Mouse (Mus musculus): ENCODE measurements around the gene Htr5a.

The Htr5a gene

DNA sequence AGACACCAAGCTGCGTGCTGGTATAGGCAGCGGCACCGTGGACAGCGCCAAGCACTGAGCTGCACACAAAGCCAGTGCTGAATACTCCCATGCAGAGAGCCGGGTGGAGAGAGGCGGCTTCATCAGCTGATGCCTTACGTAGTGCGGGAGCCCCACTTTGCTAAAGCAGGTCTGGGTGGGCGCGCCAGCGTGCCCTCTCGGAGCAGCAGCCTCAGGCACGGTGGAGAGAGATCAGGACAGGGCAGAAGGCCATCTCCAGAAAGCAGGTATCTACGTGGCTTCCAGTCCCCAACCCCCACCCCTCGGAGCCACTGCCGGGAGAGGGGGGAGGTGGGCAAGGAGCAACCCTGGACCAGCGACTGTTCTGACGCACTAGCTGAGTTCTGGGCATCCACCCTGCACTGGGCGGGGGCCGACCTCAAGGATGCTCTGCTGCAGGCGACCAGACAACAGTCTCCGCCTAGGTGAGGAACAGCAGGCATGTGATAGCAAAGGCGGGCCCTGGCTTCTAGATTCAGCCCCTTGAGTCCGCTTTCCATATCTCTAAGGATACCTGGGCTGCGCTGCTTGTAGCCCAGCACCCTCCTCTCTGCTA is at the start of gene Htr5a:
Gene Htr5a (plus strand): TSS at position 449 of the 595 bp plus-strand sequence.
- DNase-seq, result peak; percentile 88

DNA sequence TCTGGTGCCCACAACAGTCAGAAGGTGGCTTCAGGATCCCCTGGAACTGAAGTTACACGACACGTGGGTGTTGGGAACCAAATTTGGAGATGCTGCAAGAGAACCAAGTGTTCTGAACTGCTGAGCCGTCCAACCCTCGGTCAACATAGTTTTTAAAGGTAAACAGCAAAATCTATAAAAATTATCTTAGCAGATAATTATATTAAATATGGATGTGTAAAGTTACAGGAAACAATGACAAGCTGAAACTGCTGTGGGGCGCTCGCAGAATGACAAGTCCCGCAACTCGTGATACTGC is 49.8 kb upstream of the Htr5a start:
- DNase-seq, result no peak

DNA sequence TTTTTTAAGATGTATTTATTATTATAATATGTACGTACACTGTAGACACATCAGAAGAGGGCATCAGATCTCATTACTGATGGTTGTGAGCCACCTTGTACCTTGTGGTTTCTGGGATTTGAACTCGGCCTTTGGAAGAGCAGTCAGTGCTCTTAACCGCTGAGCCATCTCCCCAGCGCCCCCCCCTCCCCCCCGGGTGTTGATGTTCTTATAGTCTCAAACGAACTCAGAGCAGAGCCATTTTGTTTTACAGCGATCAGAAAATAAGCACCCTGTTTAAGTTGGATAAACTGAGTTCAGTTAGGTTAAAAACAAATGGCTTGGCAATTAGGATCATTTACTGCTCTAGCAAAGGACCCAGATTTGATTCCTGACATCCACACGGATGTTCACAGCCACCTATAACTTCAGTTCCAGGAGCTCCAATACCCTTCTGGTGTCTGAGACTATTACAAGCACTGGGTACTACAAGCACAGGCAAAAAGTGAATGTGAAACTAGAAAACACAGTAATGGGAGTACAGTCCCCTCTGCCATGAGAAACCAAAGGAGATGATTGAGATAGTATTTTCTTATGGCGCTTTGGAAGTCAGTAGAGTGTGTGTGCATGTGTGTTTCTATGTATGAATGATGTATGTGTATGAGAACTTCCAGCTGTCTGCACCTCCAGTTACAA is 49.3 kb upstream of the Htr5a start:
- DNase-seq, result peak; percentile 70

DNA sequence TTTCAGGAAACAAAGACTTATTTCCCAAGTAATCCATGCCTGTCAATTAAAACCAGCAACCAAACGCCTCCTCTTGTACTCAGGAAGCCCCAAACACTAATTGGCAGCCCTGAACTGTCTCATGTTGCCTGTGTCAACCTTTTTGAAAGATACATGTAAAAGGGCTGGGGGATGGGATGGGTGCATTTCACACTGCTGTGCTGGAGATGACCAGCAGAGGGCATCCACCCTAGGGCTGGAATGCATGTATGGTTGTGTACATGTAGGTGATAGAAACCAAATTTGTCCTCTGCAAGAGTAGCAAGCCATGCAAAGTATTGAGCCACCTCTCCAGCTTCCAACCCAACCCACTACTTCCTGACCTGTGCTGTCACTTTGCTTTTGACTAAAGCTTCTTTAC is 48.0 kb upstream of the Htr5a start:
- DNase-seq, result peak; percentile 95

DNA sequence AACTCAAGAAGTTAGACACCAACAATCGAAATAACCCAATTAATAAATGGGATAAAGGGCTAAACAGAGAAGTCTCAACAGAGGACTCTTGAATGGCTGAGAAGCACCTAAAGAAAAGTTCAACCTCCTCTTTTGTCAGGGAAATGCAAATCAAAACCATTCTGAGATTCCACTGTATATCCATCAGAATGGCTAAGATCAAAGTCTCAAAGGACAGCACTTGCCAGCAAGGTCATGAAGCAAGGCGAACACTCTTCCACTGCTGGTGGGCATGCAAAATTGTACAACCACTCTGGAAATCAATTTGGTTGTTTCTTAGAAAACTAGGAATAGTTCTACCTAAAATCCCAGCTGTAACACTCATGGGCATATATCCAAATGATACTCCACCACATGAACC is 27.7 kb upstream of the Htr5a start:
- no peak for DNase-seq

DNA sequence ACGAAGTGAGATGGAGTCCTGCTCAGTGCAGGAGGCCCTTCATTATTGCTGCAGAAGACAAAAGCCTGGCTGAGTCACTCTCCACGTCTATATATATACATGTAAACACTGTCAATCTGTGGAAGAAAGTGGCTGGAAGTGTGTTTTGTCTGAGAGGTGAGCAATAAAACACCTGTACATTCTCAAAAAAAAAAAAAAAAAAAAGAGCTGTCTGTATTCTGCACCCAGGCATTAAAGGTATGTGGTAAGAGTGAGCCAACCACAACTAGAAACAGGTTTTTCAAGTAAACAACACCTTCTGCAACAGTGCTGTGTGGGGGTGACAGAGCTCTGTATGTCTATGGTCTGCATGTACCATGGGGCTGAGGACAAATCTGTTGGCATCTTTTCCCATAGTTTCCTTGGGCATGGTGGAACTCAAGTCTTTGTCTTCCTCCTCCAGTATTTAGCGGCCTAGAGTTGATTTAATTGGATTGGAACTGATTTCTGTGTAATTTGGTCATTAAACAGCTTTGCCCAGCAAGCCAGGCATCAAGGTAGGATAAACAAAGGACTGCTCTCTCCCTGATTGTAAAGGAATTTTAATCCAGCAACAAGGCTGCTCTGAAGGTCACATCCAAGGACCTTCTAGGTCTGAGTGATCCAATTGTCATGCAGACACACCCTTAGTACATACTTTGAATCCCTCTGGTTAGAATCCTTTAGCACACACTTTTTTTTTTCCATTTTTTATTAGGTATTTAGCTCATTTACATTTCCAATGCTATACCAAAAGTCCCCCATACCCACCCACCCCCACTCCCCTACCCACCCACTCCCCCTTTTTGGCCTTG is 22.9 kb upstream of the Htr5a start:
- DNase-seq, result peak; percentile 43

DNA sequence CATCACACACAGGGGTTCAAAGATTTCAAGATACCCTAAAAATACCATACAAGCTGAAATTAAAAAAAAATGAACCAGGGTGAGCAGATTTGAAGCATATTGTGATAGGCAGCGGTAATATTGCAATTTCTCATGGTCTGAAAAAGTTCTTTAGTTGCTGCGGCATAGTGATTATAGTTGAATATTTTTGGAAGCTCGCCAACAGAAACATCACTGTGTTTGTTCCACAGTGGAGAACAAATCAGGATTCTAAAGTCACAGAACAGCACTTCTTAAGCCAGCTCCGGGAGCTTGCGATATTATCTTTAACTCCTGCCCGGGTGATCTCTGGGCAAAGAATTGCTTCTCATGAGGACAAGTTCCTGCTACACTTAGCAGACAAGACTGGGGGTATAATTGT is 20.8 kb upstream of the Htr5a start:
- DNase-seq, result no peak

DNA sequence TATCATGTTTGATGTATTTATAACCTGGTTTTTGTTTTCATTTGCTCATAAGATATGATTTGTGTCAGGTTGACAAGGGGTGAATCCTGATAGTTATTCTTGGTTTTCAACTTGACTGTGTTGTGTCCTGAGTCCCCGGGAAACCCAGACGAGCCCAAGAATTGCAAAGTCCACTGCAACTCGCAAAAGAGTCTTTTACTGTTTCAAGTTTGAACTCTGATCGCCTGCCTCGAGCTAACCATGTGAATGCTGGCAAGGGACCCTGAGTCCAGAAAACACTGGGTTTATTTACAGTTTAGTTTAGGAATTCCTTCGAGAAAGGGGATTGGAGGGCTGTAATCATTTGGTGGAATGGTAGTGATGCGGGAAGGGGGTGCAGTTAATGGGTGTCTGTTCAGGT is 14.0 kb upstream of the Htr5a start:
- DNase-seq, result no peak

DNA sequence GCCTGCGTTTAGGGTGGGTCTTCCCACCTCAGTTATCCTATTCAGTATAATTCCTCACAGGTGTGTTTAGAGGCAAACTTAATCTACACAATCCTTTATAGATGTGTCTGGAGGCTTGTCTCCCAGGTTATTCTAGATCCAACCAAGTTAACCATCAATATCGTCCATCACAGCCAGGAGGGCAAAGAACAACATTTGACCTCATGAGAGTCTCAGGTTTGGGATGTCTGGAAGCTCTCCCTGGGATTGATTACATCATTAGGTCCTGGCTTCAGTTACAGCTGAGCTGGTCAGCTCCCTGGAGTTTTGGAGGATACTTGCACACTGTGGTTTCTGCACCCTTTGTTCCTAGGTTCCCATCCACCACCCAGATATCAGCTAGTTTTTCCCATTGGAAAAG is 6.9 kb upstream of the Htr5a start:
- peak; percentile 1 for DNase-seq

DNA sequence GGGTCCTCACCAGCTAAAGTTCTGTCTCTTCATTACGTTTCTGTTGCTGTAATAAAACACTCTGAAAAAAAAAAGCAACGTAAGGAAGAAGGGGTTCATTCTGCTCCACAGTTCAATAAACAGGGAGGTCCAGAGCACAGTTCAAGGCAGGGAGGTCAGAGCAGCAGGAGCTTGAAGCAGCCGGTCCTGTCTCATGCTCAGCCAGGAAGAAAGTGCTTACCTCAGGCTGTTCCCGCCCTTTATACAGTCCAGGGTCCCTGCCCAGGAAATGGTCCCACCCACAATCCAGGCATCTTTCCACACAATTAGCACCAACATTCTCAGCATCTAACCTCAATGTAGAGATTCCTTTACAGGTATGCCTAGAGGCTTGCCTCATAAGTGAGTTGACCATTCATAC is 3.9 kb upstream of the Htr5a start:
- peak; percentile 55 for DNase-seq

DNA sequence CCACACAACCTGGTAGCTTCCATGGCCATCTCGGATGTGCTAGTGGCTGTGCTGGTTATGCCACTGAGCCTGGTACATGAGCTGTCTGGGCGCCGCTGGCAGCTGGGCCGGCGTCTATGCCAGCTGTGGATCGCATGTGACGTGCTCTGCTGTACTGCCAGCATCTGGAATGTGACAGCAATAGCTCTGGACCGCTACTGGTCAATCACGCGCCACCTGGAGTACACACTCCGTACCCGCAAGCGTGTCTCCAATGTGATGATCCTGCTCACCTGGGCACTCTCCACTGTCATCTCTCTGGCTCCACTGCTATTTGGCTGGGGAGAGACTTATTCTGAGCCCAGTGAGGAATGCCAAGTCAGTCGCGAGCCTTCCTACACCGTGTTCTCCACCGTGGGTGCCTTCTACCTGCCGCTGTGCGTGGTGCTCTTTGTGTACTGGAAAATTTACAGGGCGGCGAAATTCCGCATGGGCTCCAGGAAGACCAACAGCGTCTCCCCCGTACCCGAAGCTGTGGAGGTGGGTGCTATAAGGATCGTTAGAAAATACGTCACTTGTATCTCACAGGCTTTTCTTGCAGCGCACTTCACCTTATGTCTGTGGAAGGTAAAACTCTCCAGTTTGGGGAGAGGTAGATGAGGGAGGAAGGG is 847 bp downstream of the Htr5a start:
- DNase-seq, result peak; percentile 79

DNA sequence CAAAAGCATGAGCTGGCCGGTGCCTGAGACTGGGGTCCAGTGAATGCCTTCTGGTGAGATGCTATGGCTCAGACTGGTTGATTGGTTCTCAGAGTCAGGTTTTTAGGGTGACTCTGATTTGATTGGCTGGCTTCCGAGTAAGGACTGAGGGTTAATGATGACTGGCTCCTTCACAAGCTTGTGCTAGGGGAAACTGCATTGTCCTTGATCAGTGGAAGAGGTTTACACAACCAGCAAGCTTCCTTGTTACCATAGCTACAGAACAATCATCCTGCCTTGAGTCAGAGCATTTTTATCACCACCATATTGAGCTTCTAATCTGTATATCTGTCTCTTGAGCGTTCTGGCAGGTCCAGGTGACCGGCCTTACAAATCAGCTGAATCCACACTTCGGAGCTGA is 5.0 kb downstream of the Htr5a start:
- peak; percentile 39 for DNase-seq

DNA sequence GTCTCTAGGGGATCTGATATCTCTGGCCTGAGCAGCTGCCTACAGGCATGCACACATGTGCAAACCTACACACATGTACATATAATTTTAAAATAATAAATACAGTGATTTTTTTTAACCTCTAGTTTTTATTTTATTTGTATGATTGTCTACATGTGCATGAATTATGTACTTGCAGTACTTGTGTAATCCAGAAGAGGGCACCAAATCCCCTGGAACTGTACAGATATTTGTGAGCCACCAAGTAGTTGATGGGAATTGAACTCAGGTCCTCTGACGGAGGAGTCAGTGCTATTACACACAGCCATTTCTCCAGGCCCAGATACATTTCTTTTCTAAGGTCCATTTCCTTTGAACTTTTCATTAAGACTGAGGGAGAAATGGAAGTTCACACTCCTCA is 12.3 kb downstream of the Htr5a start:
- no peak for DNase-seq

DNA sequence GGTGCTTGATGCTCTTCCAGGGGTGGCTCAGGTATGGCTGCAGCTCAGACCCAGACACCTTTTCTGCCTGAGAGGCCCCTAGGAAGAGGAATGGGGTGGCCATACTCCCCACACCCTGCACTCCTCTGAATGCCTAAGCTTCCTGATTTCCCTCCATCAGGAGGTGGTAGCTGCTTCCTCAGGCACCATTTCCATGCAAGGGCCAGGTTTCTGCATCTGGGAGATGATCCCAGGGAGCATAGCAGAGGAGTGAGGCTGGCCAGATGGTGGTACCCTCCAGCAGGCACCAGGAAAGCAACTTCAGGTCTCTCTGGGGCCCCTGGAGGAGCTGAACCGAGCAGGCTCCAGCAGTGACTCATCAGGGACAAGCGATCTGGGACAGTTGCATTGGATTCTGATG is 13.8 kb downstream of the Htr5a start:
- peak; percentile 67 for DNase-seq

DNA sequence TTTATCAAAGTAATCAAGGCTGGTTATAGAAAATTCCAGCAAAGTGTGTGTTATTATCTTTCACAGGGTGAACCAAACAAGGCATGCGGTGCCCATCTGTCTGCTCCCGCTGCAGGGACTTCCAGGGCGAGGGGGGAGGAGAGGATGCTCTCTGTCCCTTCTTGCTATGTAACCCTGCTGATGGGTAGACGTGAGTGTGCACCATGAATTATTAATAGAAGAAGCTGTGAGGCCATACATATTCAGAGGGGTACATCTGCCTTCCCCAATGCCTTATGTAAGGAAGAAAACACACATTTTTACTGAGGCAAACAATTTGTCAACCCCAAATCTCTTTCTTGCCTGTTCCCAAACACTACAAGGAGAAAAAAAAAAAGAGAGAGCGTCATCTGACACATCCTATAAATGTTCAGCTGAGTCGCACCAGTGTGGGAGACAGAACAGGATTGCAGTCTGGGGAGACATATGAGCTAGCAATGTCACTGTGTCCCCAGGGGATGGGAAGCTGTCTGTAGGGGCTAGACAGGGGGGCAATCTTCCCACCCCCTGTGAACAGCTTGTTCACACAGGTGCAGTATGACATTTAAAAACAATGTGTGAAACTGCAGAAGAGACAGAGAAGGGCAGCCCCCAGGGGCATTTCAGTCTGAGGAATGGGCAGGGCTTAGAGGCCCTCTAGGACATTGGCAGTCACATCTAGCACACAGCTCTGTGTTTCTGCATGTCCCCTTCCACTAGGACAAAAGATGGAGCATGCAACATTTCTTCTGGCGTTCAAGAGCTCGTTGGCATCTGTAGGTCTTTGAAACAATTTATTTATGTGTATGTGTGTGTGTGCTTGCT is 31.5 kb downstream of the Htr5a start:
- DNase-seq, result peak; percentile 72

DNA sequence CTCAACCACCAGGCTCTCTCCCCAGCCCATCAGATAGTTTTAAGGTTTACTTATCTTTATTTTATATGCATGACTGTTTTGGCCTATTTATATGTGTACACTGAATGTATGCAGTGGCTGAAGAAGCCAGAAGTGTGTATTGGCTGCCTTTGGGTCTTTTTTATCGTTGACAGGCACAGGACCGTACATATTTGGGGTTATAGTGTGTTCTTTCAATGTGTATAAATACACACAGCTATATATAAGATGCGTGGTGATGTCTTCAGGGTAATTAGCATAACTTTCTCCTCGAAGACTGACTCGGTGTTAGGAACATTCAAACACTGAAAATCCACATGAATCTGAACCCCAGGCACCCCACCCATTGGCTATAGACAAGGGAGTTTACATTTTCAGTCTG is 32.3 kb downstream of the Htr5a start:
- no peak for DNase-seq

DNA sequence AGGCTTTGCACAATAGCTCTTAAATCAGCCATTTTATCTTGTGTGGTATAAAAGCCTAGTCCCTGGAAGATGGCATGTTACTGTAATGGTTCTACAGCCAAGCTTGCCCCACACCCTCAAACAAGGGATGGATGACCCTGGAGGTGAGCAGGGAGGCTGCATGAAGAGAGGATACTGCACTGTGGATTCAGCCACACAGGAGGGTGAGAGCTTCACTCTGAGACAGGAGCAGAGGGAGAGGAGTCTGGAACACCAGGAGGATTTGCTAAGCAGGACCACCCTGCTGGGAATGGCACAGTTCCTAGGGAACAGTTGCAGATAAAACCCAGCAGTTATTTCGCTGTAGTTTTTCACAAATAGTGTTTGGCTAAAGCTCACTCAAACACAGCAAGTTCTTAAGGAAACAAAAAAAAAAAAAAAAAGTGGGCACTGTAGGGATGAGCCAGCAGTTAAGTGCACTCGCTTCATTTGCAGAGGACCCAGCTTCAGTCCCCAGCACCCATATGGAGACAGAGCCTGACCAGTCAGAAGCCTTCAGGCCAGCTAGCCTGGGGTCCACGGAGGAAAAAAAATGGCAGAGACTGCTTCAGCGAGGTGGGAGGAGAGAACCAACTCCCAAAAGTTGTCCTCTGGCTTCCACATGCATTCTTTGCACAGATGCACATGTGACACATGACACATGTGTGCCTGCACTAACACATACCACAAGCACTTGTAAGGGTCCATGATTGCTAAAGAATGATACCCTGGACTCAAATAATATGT is 33.6 kb downstream of the Htr5a start:
- DNase-seq, result peak; percentile 66

DNA sequence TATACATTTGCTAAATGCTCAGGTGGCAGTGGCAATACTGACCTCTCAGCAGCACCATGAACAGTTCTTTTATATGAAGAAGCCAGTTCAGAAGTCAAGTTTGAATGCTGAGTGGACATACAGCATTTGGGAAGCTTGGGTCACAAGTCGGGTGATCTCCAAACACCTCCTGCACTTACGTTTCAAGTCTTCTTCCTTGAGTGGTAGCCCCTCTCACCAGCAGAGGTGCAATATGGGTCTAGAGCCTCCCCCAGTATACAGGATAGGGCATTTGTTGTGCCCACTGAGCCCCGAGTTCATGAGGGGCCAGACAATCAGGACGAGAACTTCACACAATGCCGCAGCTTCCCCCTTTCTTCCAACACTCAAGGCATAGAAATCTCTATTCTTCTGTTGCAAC is 36.4 kb downstream of the Htr5a start:
- DNase-seq, result peak; percentile 66

DNA sequence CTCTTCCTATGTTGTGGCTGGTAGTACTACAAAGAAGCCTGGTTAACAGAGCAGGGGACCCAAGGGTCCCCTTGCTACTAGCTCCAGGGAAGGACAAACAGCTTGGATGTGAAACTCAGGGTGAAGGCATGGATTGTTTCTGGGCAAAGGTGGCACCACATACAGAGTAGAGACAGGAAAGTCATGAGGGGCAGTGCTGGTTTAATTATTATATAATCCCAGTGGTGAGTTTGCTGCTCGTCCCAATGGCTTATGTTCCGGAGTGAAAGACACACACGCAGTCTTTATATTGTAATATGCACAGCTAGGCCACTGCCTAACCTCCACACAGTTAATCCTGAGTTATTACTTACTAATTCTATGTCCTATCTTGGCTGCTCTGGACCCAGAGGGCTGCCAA is 37.8 kb downstream of the Htr5a start:
- DNase-seq, result peak; percentile 23

DNA sequence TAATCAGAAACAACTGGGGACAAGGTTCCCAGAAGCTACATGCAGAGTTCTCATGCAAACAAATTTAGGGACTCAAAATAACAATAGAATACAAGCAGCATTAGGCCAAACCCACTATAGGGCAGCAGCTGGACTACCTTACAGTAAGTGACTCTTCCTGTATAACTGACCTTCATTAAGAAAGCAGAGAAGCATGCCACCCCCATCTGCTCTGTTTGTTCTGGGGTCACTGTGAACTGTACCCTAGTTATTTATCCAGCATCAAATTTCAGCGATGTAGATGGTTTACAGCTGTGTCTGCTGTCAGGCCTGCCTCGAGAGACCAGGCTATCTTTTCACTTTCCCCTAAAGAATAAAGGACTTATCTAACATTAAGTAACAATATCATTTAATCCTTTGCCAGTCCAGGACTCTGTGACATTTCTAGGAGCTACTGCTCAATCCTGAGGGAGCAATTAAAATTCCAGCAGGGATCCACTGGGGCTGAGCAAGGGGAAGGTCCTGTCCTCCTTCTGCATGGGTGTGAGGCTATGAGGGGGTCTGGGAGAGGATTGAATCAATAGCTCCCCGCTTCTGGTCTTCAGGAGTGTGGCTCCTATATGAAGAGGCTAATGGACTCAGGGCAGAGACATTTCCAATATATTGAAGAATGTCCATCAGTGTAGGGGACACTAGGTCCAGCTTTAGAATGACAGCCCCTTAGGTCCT is 38.5 kb downstream of the Htr5a start:
- peak; percentile 56 for DNase-seq

DNA sequence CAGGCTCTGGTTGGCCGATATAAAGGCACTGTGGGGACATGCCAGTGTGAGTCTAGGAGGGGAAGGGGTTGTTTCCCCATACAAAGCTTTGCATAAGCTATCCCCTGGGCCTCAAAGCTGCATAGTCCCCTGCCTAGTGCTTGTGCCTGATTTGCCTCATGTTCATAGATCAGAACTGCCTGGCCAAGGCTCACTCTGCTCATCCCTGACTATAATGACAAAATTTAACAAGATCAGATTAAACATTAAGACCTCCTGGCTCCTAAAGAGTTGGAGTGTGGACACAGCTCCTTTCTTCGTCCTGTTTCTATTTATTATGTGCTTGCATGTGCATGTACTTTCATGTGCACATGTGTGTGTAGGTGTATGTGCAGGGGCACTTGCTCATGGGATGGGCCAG is 39.3 kb downstream of the Htr5a start:
- peak; percentile 43 for DNase-seq

All from heart, adult 11 months (tissue).